Mouse (Mus musculus) urinary bladder, adult 2 months (tissue): ENCODE data around the gene Arfgap2. TPM values are rescaled to one million over a fixed set of nuclear protein-coding genes. Genes with fewer than 3 reads are reported as not detected.

Experiments used
- DNase-seq: peaks from one replicate; pipeline ENCODE4 v3.0.0; 2022; ENCODE audit warnings: low spot score
- polyA plus RNA-seq: library from polyadenylated mRNA; depleted of rRNA; stranded (reverse); fragments of >200 nt; gene quantifications from 2 replicates; pipeline ENCODE4 v1.2.3, GENCODE M21; 2012; rRNA removed

The Arfgap2 gene
- polyA plus RNA-seq, 1 experiment: 30.7 TPM

DNA sequence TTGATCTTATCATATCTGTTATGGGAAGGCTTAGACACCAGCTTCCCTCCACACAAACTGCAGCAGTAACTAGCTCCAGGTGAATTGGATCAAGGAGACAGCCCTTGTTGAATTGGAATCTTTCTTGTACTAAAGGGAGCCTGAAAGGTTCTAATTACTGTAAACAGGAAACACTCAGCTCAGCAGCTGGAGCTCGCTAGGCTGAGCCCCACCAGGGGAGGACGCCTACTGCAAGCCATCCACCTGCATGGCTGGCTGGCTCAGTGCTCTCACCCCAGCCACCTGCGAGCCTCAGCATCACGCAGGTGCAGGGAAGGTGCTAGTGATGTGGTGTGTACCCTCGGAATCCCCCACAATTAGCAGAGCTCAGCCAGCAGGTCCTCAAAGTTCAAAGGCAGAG lies 43.9 kb downstream of the Arfgap2 start:
- DNase-seq: no peak

GRCm38 (mm10) chr2:91309546-91309945 lies 44.8 kb downstream of the Arfgap2 start:
- no peak for DNase-seq

DNA sequence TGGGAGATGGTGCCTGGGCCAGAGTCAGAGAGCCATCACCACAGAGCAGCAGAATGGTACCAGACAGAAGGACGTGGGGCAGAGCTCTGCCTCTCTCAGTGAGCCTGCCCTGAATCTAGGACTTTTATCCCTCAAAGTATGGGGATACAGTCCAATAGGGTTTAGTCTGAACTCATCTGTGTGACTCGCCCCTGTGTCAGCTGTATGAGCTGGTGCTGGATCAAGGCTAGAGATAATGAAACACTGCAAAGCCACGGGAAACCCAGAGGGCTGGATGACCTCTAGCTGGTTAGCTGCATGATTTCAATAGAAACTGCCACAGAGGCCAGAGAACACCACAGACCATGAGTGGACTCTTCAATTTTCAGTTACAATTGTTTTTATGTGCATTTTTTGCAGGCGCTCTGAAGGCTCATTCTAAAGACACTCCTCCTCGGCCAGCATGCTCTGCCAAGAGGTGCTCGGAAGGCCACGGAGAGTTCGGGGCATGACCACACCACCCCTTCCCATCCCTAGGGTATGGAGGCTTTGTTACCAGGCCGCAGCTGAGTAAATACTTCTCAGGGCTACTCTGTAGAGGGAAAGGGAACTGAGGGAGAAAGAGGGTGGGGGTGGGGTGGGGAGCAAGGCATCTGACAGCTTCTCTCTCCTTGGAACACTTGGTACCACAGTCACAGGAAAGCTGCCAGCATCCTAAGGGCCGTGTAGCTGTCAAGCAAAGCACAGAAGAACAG lies 48.0 kb downstream of the Arfgap2 start:
- DNase-seq: no peak

- DNase-seq: no peak
Measured at GRCm38 (mm10) chr2:91314184-91314583, 49.4 kb downstream of the Arfgap2 start.

DNA sequence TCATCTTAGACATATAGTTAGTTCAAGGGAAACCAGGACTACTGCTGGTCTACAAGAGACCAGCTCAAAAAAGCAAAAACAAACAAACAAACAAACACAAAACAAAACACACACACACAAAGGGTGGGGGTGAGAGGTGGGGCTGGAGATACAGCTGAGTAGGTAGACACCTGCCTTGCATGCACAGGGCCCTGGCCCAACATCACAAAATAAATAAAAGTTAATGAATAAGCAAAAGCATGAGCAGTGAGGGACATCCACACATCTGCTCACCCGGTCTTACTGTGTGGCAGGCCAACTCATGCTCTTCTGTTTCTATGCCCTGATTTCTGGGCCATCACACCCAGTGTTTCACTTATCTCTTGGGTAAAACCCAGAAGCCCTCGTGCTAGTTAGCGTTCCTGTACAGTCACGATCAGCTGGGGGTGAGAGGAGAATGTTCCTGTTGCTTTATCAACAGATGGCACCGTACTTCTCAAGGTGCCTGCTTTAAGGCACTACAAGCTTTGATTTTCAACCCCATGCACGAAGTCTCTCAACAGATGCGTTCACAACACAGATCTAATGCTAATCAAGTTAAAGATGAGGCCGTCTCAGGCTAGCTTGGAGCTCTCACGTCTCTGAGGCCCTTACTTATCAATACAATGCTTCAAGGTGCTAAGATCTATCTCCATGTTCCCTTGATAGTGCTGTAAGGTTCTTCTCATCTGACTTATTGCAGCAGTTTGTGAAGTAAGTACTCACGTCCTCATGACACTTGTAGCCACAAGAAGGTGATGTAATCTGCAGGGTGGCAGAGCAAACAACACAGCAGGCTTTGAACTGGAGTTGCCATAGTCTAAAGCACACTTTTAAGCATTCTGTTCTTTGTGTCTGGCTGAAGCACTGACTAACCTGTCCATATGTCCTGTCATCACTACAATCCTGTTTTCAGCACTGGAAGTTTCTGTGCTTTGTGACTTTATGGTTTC lies 56.1 kb downstream of the Arfgap2 start:
- no peak for DNase-seq

DNA sequence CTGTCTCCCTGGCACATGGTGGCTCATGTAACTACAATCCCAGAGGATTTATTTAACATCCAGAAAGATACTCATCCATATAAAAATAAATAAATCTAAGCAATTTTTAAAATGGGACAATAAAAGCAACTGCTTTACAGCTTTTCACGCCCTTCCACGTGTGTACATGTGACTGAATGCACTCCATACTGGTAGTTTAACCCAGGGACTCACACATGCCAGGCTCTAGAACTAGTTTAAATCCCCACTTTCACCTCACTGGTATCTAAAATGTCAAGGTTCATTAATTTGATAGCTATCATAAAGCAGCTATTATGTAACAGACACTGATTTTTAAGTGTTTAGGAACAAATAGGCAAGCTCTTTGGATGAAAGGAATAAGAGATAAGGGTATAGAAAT lies 57.1 kb downstream of the Arfgap2 start:
- no peak for DNase-seq

DNA sequence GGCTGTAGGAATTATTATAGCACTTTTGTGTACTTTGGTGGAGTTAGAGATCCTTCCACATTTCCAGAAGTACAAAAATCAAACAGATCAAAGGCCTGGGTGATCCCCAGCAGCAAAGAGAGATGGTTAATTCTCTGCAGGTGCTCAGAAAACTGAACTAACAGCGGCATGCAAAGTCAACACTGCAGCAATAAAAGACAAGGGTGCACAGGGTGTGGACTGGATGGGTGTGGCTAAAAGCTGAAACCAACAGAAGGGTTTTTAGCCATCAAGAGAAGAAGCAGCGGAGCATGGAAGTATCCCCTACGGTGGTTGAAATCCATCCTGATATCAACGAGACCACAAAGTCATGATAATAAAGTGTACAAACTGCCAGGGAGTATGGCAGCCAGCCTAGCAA lies 57.7 kb downstream of the Arfgap2 start:
- DNase-seq: no peak

- DNase-seq: no peak
Measured at GRCm38 (mm10) chr2:91324346-91324745, 59.6 kb downstream of the Arfgap2 start.

- no peak for DNase-seq
Measured at GRCm38 (mm10) chr2:91324761-91325421, 60.1 kb downstream of the Arfgap2 start.

Other genes starting within 250 kb of the Arfgap2 start
- gene Rapsn, start 229.4 kb upstream of the Arfgap2 start, polyA plus RNA-seq: 0.56 and 0.81 TPM in 2 replicates
- gene Psmc3, start 211.0 kb upstream of the Arfgap2 start, polyA plus RNA-seq: 166 and 178 TPM in 2 replicates
- 63.7 and 87.4 TPM in 2 replicates for gene Slc39a13, start 194.6 kb upstream of the Arfgap2 start, polyA plus RNA-seq
- gene Spi1, start 182.6 kb upstream of the Arfgap2 start, polyA plus RNA-seq: 17.7 and 21.0 TPM in 2 replicates
- 0.04 TPM in 2 replicates for gene Mybpc3, start 146.8 kb upstream of the Arfgap2 start, polyA plus RNA-seq
- 19.7 and 20.7 TPM in 2 replicates for gene Madd, start 81.1 kb upstream of the Arfgap2 start, polyA plus RNA-seq
- 18.6 and 20.8 TPM in 2 replicates for gene Nr1h3, start 62.1 kb upstream of the Arfgap2 start, polyA plus RNA-seq
- 18.8 and 24.2 TPM in 2 replicates for gene Acp2, start 62.1 kb upstream of the Arfgap2 start, polyA plus RNA-seq
- gene Ddb2, start 28.0 kb upstream of the Arfgap2 start, polyA plus RNA-seq: 28.5 and 43.1 TPM in 2 replicates
- gene Pacsin3, start 9.0 kb upstream of the Arfgap2 start, polyA plus RNA-seq: 43.3 and 46.7 TPM in 2 replicates
- gene 1110051M20Rik, start 179.7 kb downstream of the Arfgap2 start, polyA plus RNA-seq: 21.0 and 25.7 TPM in 2 replicates
- gene Lrp4, start 192.5 kb downstream of the Arfgap2 start, polyA plus RNA-seq: 4.4 and 5.8 TPM in 2 replicates